Mouse (Mus musculus) neural tube, embryonic 15.5 days (tissue): ENCODE measurements at regions not wholly inside any gene's neighbourhood (a gene's known extent, or its start where the extent isn't known, plus 50 kb on each side); places are given as distances from the start of the nearest gene placed in this dataset.

Experiments
- ATAC-seq: fragments of 200-750 bp; cut with Nextera tagmentation; 2 replicates; pipeline ENCODE4 v1.8.0; 2017; ENCODE audit warnings: mild to moderate bottlenecking, moderate TSS enrichment, moderate library complexity; ENCODE audit not compliant: low FRiP score
- H3K27ac ChIP-seq: fragments of 300-500 bp; sonication (generic); replicated peaks from 2 replicates; pipeline ENCODE4 v1.5.1; 2015; ENCODE audit warnings: mild to moderate bottlenecking, inconsistent platforms
- H3K27me3 ChIP-seq: fragments of 300-500 bp; sonication (generic); replicated peaks from 2 replicates; pipeline ENCODE4 v1.6.1; 2015; ENCODE audit warnings: inconsistent platforms
- H3K36me3 ChIP-seq: fragments of 300-500 bp; sonication (generic); 2 replicates; pipeline ENCODE4 v1.6.1; 2015; ENCODE audit warnings: inconsistent platforms
- H3K4me1 ChIP-seq: fragments of 300-500 bp; sonication (generic); 2 replicates; pipeline ENCODE4 v1.6.1; 2015; ENCODE audit warnings: inconsistent platforms
- H3K4me2 ChIP-seq: fragments of 300-500 bp; sonication (generic); 2 replicates; pipeline ENCODE4 v1.6.1; 2015; ENCODE audit warnings: inconsistent platforms, mild to moderate bottlenecking, moderate library complexity
- H3K4me3 ChIP-seq: fragments of 300-500 bp; sonication (generic); replicated peaks from 2 replicates; pipeline ENCODE4 v1.5.1; 2015; ENCODE audit warnings: mild to moderate bottlenecking, inconsistent platforms
- H3K9ac ChIP-seq: fragments of 300-500 bp; sonication (generic); replicated peaks from 2 replicates; pipeline ENCODE4 v1.6.1; 2015; ENCODE audit warnings: mild to moderate bottlenecking, inconsistent platforms
- H3K9me3 ChIP-seq: fragments of 300-500 bp; sonication (generic); replicated peaks from 2 replicates; pipeline ENCODE4 v1.6.1; 2016; ENCODE audit warnings: inconsistent platforms
- WGBS: fragments of 180-500 bp; shearing (Covaris S2); methylation state at CpG from one replicate; pipeline ENCODE4 v1.1.7; 2015; ENCODE audit warnings: mixed read lengths; 5-methylcytosine and 5-hydroxymethylcytosine counted together

- no peaks in the 10 kb centered on the region for H3K9me3 ChIP-seq
- ATAC-seq, result peak; percentile 50; the same call in 1 of the 2 replicates
- H3K4me3 ChIP-seq, result no peak overlapping the region
- no peaks in the 10 kb centered on the region for H3K4me1 ChIP-seq
- H3K36me3 ChIP-seq, result no peaks in the 10 kb centered on the region
- no peaks in the 10 kb centered on the region for H3K27me3 ChIP-seq
- no peak overlapping the region for H3K9ac ChIP-seq
- H3K4me2 ChIP-seq, result no peak overlapping the region
- no peak overlapping the region for H3K27ac ChIP-seq
- 60% methylated on average over 1 of the region's 1 CpGs for WGBS
These were observed 183.8 kb downstream of the Dthd1 start for GRCm38 (mm10) chr5:62997464-62997863.

DNA sequence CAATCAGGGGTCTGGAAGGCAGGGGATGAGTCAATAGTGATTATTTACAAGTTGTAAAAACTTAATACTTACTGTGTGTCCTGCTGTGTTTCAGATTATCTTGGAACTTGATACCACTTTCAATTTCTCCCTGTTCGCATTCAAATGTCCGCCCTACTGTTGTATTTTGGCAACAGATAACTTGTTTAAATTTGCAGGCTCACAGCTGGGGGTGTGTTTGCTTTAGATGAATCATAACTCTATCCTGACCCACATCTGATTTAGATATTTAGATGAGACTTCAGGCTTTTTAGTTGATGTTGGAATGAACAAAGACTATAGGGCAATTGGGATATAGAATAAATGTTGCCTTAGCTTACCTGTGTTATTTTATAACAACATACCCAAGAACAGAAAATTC is 220.8 kb downstream of the Dthd1 start:
- Histone ChIP-seq H3K4me3 (no peak overlapping the region), H3K9ac (no peak overlapping the region), H3K36me3 (no peaks in the 10 kb centered on the region), H3K4me2 (no peak overlapping the region), H3K27ac (no peak overlapping the region), H3K4me1 (no peaks in the 10 kb centered on the region), H3K9me3 (no peaks in the 10 kb centered on the region), H3K27me3 (no peaks in the 10 kb centered on the region)
- 85% methylated on average over 2 of the region's 2 CpGs for WGBS
- ATAC-seq, result no peak

DNA sequence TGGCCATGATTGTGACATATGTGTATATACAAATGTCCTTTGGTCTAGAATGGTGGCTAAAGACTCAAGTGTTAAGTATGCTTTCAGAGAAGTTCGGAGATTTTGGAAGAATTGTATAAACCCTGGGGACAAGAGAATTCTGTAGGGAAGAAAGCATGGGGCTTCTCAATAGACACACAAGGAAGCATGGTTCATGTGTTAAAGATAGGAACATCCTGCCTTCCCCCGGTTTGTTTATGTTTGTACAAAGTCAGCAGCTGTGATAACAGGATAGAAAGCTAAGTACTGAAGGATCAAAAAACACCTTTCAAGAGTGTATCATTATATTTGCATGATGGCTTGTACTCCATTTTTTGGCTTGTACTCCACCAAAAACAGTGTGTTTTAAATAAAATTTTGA is 232.1 kb downstream of the Dthd1 start:
- no peak for ATAC-seq
- H3K4me2 ChIP-seq, result no peak overlapping the region
- no peak overlapping the region for H3K27ac ChIP-seq
- H3K9ac ChIP-seq, result no peak overlapping the region
- WGBS, result 84% methylated on average over 2 of the region's 2 CpGs
- no peaks in the 10 kb centered on the region for H3K4me1 ChIP-seq
- no peaks in the 10 kb centered on the region for H3K9me3 ChIP-seq
- H3K4me3 ChIP-seq, result no peak overlapping the region
- H3K27me3 ChIP-seq, result no peaks in the 10 kb centered on the region
- H3K36me3 ChIP-seq, result no peaks in the 10 kb centered on the region

DNA sequence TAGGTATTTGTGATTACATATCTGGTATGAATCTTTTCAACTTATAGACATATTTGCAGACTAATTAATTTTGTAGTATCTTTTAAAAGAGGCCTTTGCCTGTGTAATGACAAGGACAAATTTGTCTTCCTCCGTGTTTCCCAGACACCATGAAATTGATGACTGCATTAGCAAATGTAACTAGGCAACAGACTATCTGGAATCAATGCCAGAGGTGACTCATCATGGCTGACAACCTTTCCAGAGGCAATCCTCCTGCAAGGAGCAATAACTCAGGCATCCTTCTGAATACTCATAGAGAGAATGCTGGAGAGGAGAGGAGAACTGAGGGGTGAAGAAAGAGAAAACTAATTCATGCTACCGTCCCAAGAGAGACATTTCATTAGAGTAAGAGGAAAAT is 249.7 kb downstream of the Dthd1 start:
- Histone ChIP-seq H3K27me3 (no peaks in the 10 kb centered on the region), H3K9me3 (no peaks in the 10 kb centered on the region), H3K4me1 (no peaks in the 10 kb centered on the region), H3K4me2 (no peak overlapping the region), H3K27ac (no peak overlapping the region), H3K4me3 (no peak overlapping the region), H3K9ac (no peak overlapping the region), H3K36me3 (no peaks in the 10 kb centered on the region)
- ATAC-seq, result no peak
- 32% methylated on average over 2 of the region's 2 CpGs for WGBS

DNA sequence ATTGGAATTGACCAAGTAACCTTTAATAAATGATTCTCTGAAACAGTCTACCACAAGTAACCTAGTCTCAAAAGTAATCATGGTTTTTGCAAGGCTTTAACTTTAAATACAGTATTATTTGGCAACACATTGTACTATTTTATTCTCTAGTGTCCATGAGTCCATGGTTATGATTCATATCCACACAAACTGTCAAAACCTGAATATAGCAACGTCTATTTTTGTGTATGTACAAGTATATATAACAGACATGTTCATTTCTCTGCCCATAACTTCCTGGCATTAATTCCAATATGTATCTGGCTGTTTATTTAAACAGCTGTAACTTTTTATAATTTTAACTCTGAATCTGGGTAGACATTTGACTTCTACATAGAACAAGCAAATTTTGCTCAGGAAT is 253.2 kb downstream of the Dthd1 start:
- H3K4me1 ChIP-seq, result no peaks in the 10 kb centered on the region
- H3K9me3 ChIP-seq, result no peaks in the 10 kb centered on the region
- H3K27me3 ChIP-seq, result no peaks in the 10 kb centered on the region
- no peak overlapping the region for H3K4me3 ChIP-seq
- 53% methylated on average over 1 of the region's 1 CpGs for WGBS
- H3K36me3 ChIP-seq, result no peaks in the 10 kb centered on the region
- no peak overlapping the region for H3K9ac ChIP-seq
- no peak overlapping the region for H3K4me2 ChIP-seq
- no peak overlapping the region for H3K27ac ChIP-seq
- ATAC-seq, result no peak

GRCm38 (mm10) chr5:63098129-63098528 is 284.5 kb downstream of the Dthd1 start:
- Histone ChIP-seq H3K27me3 (no peaks in the 10 kb centered on the region), H3K9me3 (no peaks in the 10 kb centered on the region), H3K27ac (no peak overlapping the region), H3K4me1 (no peaks in the 10 kb centered on the region), H3K4me3 (no peak overlapping the region), H3K36me3 (no peaks in the 10 kb centered on the region), H3K9ac (no peak overlapping the region), H3K4me2 (no peak overlapping the region)
- 62% methylated on average over 1 of the region's 1 CpGs for WGBS
- no peak for ATAC-seq

GRCm38 (mm10) chr5:63132552-63132951 is 318.9 kb downstream of the Dthd1 start:
- H3K4me2 ChIP-seq, result no peak overlapping the region
- no peaks in the 10 kb centered on the region for H3K9me3 ChIP-seq
- H3K9ac ChIP-seq, result no peak overlapping the region
- H3K4me1 ChIP-seq, result no peaks in the 10 kb centered on the region
- H3K4me3 ChIP-seq, result no peak overlapping the region
- ATAC-seq, result no peak
- H3K27ac ChIP-seq, result no peak overlapping the region
- H3K36me3 ChIP-seq, result no peaks in the 10 kb centered on the region
- H3K27me3 ChIP-seq, result no peaks in the 10 kb centered on the region

- Histone ChIP-seq H3K27ac (no peak overlapping the region), H3K4me1 (no peaks in the 10 kb centered on the region), H3K36me3 (no peaks in the 10 kb centered on the region), H3K4me3 (no peak overlapping the region), H3K4me2 (no peak overlapping the region), H3K9ac (no peak overlapping the region), H3K27me3 (no peaks in the 10 kb centered on the region), H3K9me3 (no peaks in the 10 kb centered on the region)
- ATAC-seq, result no peak
These were observed 324.3 kb downstream of the Dthd1 start for GRCm38 (mm10) chr5:63137957-63138356.

DNA sequence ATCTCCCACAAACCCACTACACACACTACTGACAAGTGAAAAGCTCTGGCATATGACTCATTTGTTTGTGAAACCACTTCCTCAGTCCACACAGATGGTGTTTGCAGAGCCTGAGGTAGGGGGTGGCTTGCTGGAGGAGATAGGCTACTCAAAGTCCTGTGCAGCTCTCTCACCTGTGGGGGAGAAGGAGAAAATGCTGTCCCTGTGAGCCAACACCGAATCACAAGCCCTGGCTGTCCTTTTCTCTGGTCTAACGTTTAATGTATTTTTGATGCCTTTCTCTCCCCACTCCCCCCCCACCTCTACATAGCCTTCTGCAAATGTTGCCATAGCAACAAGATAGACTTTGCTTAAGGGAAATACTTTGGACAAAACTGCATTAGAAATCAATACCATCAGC is 356.1 kb downstream of the Dthd1 start:
- Histone ChIP-seq H3K9me3 (no peaks in the 10 kb centered on the region), H3K27ac (no peak overlapping the region), H3K9ac (no peak overlapping the region), H3K27me3 (no peaks in the 10 kb centered on the region), H3K4me1 (peaks cover 2% of the 10 kb centered on the region; the same call in 1 of the 2 replicates), H3K4me2 (no peak overlapping the region), H3K36me3 (no peaks in the 10 kb centered on the region), H3K4me3 (no peak overlapping the region)
- ATAC-seq, result peak; percentile 35; the same call in 1 of the 2 replicates
- WGBS, result 52% methylated on average over 2 of the region's 2 CpGs

DNA sequence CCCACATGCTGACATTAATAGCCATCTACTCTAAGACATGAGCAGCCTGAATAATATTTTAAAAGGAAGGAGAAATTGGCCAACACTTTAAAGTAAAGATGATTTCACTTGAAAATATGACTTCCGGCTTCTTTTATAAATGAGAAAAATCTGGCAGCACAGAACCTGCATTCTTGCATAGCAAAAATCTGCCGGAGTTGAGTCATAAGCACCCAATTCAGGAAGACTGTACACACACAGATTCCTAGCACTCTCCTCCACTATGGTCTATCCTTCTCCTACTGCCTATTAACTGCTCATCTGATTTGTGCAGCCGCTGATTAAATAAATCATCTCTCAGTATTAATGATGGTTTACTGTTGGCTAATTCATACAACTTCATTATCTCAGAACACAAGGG is 356.9 kb downstream of the Dthd1 start:
- Histone ChIP-seq H3K4me2 (no peak overlapping the region), H3K4me3 (no peak overlapping the region), H3K9ac (no peak overlapping the region), H3K27ac (no peak overlapping the region), H3K27me3 (no peaks in the 10 kb centered on the region), H3K9me3 (no peaks in the 10 kb centered on the region), H3K36me3 (no peaks in the 10 kb centered on the region), H3K4me1 (peaks cover 2% of the 10 kb centered on the region; the same call in 1 of the 2 replicates)
- ATAC-seq, result no peak
- 95% methylated on average over 3 of the region's 3 CpGs for WGBS

DNA sequence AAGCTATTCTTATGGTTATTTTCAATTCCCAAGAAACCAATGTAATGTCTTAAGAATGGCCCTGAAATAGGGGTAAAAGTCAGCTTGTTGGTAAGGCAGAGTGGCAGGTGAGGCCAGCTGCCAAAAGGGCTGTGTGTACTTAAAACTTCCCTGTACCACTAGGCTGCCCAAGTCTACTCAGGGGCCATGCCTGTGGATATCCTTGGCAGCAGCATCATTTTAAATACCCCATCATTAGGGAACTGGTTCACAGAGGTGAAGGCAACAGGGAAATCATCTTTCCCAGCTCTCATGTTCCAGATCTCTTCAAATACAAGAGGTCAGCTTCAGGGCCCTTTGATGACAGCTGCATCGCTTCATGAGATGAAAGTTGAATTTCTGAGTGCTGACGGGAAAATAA is 399.8 kb downstream of the Dthd1 start:
- H3K36me3 ChIP-seq, result no peaks in the 10 kb centered on the region
- WGBS, result 85% methylated on average over 2 of the region's 2 CpGs
- H3K4me3 ChIP-seq, result no peak overlapping the region
- no peak overlapping the region for H3K4me2 ChIP-seq
- no peaks in the 10 kb centered on the region for H3K4me1 ChIP-seq
- no peak overlapping the region for H3K9ac ChIP-seq
- ATAC-seq, result no peak
- H3K27ac ChIP-seq, result no peak overlapping the region
- H3K9me3 ChIP-seq, result no peaks in the 10 kb centered on the region
- H3K27me3 ChIP-seq, result no peaks in the 10 kb centered on the region

- Histone ChIP-seq H3K27me3 (no peaks in the 10 kb centered on the region), H3K4me2 (no peak overlapping the region), H3K4me3 (no peak overlapping the region), H3K36me3 (no peaks in the 10 kb centered on the region), H3K27ac (no peak overlapping the region), H3K9me3 (no peaks in the 10 kb centered on the region; the same call in 1 of the 2 replicates), H3K4me1 (no peaks in the 10 kb centered on the region), H3K9ac (no peak overlapping the region)
- ATAC-seq, result no peak
- WGBS, result 78% methylated on average over 3 of the region's 3 CpGs
These were observed 405.8 kb downstream of the Dthd1 start for GRCm38 (mm10) chr5:63219467-63219866.

DNA sequence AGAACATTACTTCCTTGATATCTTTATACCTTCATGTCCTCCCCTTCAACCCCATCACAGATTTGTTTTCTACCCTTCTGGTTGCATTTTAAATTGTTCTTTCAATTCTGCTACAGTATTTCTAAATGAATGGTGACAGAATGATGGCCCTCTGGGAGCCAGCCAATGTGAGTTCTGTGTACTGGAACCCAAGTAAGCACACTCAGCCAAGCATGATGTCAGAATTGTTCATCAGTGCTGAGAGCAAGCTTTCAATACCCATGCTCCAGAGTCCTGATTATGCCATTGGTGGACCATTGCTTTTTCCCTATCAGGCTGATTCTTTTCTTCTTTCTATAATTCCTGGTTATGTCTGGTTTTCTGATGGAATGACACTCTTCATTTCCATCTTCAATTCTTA is 386.3 kb upstream of the Nwd2 start:
- no peak for ATAC-seq
- H3K9ac ChIP-seq, result no peak overlapping the region
- H3K4me3 ChIP-seq, result no peak overlapping the region
- no peaks in the 10 kb centered on the region for H3K9me3 ChIP-seq
- no peak overlapping the region for H3K27ac ChIP-seq
- H3K36me3 ChIP-seq, result no peaks in the 10 kb centered on the region
- no peak overlapping the region for H3K4me2 ChIP-seq
- H3K27me3 ChIP-seq, result no peaks in the 10 kb centered on the region
- no peaks in the 10 kb centered on the region for H3K4me1 ChIP-seq
